In the genomic region with DNA sequence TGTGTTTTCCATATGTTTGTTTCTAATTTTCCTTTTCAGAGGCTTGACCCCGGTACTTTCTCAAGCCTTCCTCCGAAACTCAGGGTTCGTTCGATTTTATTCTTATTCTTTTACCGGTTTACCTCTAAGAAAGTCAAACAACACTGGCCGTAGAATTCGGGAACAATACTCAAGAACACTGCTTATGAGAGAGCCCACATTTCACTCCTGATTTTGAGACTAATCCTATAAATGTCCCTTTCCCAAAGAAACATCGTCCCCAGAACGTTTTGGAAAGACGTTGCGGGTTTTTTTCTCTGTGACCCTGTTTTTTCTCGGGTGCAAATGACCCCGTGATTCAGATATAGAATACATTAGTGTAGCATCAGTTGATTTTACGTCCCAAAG, we compare ENCODE assay signal across 10 mouse cellular contexts. TPM values are rescaled to one million over a fixed set of nuclear protein-coding genes. Genes with fewer than 3 reads are reported as not detected.
DNase-seq lines count a peak whose midpoint lies in the region; ATAC-seq and TF ChIP-seq lines count a peak whose summit lies in the region.
"Had no signal": no experiment of that assay in that cellular context is flagged by ENCODE, and none has a peak within 500 bp of the region (broad histone marks: within the 10 kb centered on the region; RNA-seq: fewer than 3 reads in every experiment).

No protein-coding gene starts in this region.

- H3K9ac ChIP-seq in heart, embryonic 14.5 days (ENCODE audit: low read length), result peak overlapping the region; percentile 62
- H3K9ac ChIP-seq in ES-Bruce4 (ENCODE audit: low read depth, poor library complexity, severe bottlenecking), result peak overlapping the region; percentile 67
- H3K9ac ChIP-seq in forebrain, embryonic 15.5 days (replicated peaks), result peak overlapping the region; percentile 35
- no peak overlapping the region; the same call in none of the 2 replicates for H3K9ac ChIP-seq in liver, postnatal 0 days (replicated peaks)

- no peak for TF ChIP-seq EP300 in ES-Bruce4 (IDR thresholded peaks at IDR 0.05; ENCODE audit: insufficient read depth, low read depth, low read length)
- no peak for TF ChIP-seq EP300 in liver, postnatal 0 days (IDR thresholded peaks at IDR 0.05; ENCODE audit: low read depth)

- no peaks in the 10 kb centered on the region for H3K36me3 ChIP-seq in heart, embryonic 14.5 days (ENCODE audit: control insufficient read depth, insufficient read depth, low read length)
- no peaks in the 10 kb centered on the region for H3K36me3 ChIP-seq in ES-Bruce4 (ENCODE audit: control insufficient read depth, insufficient read depth, low read length, poor library complexity, severe bottlenecking)
- H3K36me3 ChIP-seq in forebrain, embryonic 15.5 days, result no peaks in the 10 kb centered on the region
- H3K36me3 ChIP-seq in liver, postnatal 0 days (replicated peaks; ENCODE audit: insufficient read depth, low read length), result no peaks in the 10 kb centered on the region
- H3K36me3 ChIP-seq: G1E had no signal

- intact Hi-C loops in heart, postnatal 36 days (cut with DNase I), result loop anchor here (1.0 kb wide), 1 partner anchor 8 kb away; no protein-coding TSS in a partner anchor

- H3K9me3 ChIP-seq in heart, embryonic 14.5 days (ENCODE audit: control insufficient read depth, low read length), result no peaks in the 10 kb centered on the region
- no peaks in the 10 kb centered on the region for H3K9me3 ChIP-seq in ES-Bruce4 (replicated peaks; ENCODE audit: control insufficient read depth, insufficient read depth, low read length, poor library complexity, severe bottlenecking)
- H3K9me3 ChIP-seq in forebrain, embryonic 15.5 days, result no peaks in the 10 kb centered on the region
- H3K9me3 ChIP-seq in liver, postnatal 0 days (ENCODE audit: low read length), result no peaks in the 10 kb centered on the region

- ATAC-seq in heart, embryonic 14.5 days (ENCODE audit: insufficient number of reproducible peaks, insufficient read depth, low FRiP score, low read depth), result no peak
- ATAC-seq in forebrain, embryonic 15.5 days (replicated peaks), result peak; percentile 18
- ATAC-seq in liver, postnatal 0 days, result no peak; the same call in 1 of the 2 replicates

- no peak for TF ChIP-seq POLR2A in ES-Bruce4 (IDR thresholded peaks at IDR 0.05; ENCODE audit: insufficient read depth, low read length)

- peak overlapping the region; percentile 64 for H3K4me2 ChIP-seq in heart, embryonic 14.5 days (ENCODE audit: low read length)
- H3K4me2 ChIP-seq in forebrain, embryonic 15.5 days (replicated peaks), result peak overlapping the region; percentile 41
- H3K4me2 ChIP-seq in liver, postnatal 0 days (ENCODE audit: low read depth, low read length), result peak overlapping the region; percentile 71

- no peak overlapping the region for H3K27ac ChIP-seq in heart, embryonic 14.5 days (replicated peaks in 1 of 2; ENCODE audit: control insufficient read depth in 1 of 2, insufficient read depth in 1 of 2, low read depth in 2 of 2, low read length in 2 of 2)
- no peak overlapping the region for H3K27ac ChIP-seq in ES-Bruce4 (ENCODE audit: insufficient read depth, low read length)
- peak overlapping the region; percentile 31; the same call in 1 of the 2 replicates for H3K27ac ChIP-seq in forebrain, embryonic 15.5 days (replicated peaks)
- no peak overlapping the region for H3K27ac ChIP-seq in liver, postnatal 0 days (ENCODE audit: low read depth)

- no peak for DNase-seq in heart, postnatal 36 days
- DNase-seq in liver, postnatal 0 days, result no peak
- no peak for DNase-seq in layer of hippocampus, postnatal 36 days
- no peak for DNase-seq in frontal cortex, postnatal 10 days (ENCODE audit: low spot score in 2 of 2)
- no peak for DNase-seq in layer of hippocampus, adult 8-10 months (ENCODE audit: low spot score in 2 of 2)

- peak overlapping the region; percentile 68 to 72 for H3K4me3 ChIP-seq in heart, embryonic 14.5 days (ENCODE audit: control insufficient read depth in 1 of 2, insufficient read depth in 1 of 2, low read depth in 1 of 2, low read length in 2 of 2)
- peak overlapping the region; percentile 86; the same call in 1 of the 2 replicates for H3K4me3 ChIP-seq in ES-Bruce4 (ENCODE audit: low read depth, low read length)
- peak overlapping the region; percentile 92 for H3K4me3 ChIP-seq in forebrain, embryonic 15.5 days
- peak overlapping the region; percentile 61 for H3K4me3 ChIP-seq in liver, postnatal 0 days (ENCODE audit: low read depth, low read length)

- no peaks in the 10 kb centered on the region for H3K27me3 ChIP-seq in heart, embryonic 14.5 days (ENCODE audit: control insufficient read depth, insufficient read depth, low read length)
- H3K27me3 ChIP-seq in ES-Bruce4 (ENCODE audit: control insufficient read depth, insufficient read depth, low read length, poor library complexity, severe bottlenecking), result no peaks in the 10 kb centered on the region
- H3K27me3 ChIP-seq in forebrain, embryonic 15.5 days, result no peaks in the 10 kb centered on the region
- H3K27me3 ChIP-seq in liver, postnatal 0 days (ENCODE audit: insufficient read depth, low read length), result no peaks in the 10 kb centered on the region; the same call in 1 of the 2 replicates

- TF ChIP-seq CTCF in ES-Bruce4 (IDR thresholded peaks at IDR 0.05; ENCODE audit: low read depth, low read length), result no peak
- no peak for TF ChIP-seq CTCF in liver, postnatal 0 days (IDR thresholded peaks at IDR 0.05; ENCODE audit: low read depth)

- H3K4me1 ChIP-seq in heart, embryonic 14.5 days (ENCODE audit: control insufficient read depth in 2 of 2, insufficient read depth in 2 of 2, low read length in 2 of 2), result no peaks in the 10 kb centered on the region
- H3K4me1 ChIP-seq in ES-Bruce4 (ENCODE audit: control insufficient read depth, insufficient read depth, low read length), result no peaks in the 10 kb centered on the region
- 0 out of 2 replicates have a peak, but pooled peaks cover 6% of the 10 kb centered on the region for H3K4me1 ChIP-seq in forebrain, embryonic 15.5 days
- H3K4me1 ChIP-seq in liver, postnatal 0 days (ENCODE audit: insufficient read depth), result no peaks in the 10 kb centered on the region

- 5% methylated on average over 14 of the region's 14 CpGs for WGBS in heart, embryonic 14.5 days
- 3% methylated on average over 14 of the region's 14 CpGs for WGBS in forebrain, embryonic 15.5 days
- 9% methylated on average over 14 of the region's 14 CpGs for WGBS in liver, postnatal 0 days (ENCODE audit: insufficient replicate concordance)

RNA-seq across cellular contexts. Expression of a gene that starts 19.7 kb away (rescaled TPM):
- polyA plus RNA-seq in heart, embryonic 14.5 days (2014; fragmentation: Nextera tagmentation; extraction: Ambion mirVana), result 9.7 and 9.8 TPM in 2 replicates
- 10 to 100 TPM; 13.7 to 18.6 TPM for total RNA-seq in heart, postnatal 36 days (2021)
- polyA plus RNA-seq in ES-Bruce4 (2011; ENCODE audit: insufficient read depth, insufficient read length, low read depth, missing spikeins), result 0.78 and 0.87 TPM in 2 replicates
- polyA plus RNA-seq in forebrain, embryonic 15.5 days (2015; fragmentation: Nextera tagmentation; extraction: Ambion mirVana), result 8.7 and 8.8 TPM in 2 replicates
- polyA plus RNA-seq in liver, postnatal 0 days (2015; fragmentation: Nextera tagmentation; extraction: Ambion mirVana), result 40.3 and 41.8 TPM in 2 replicates
- total RNA-seq in layer of hippocampus, postnatal 36 days (2021), result 10 to 100 TPM in 1 of 2 experiments, 1 to 10 TPM in 1; 9.7 to 10.4 TPM
- total RNA-seq in layer of hippocampus, adult 8-10 months (2022), result 10 to 100 TPM; 10.6 to 67.7 (median 34.1) TPM

RNA-seq across cellular contexts. Expression of a gene that starts 26.4 kb away (rescaled TPM):
- polyA plus RNA-seq in heart, embryonic 14.5 days (2014; fragmentation: Nextera tagmentation; extraction: Ambion mirVana), result 1.0 and 1.5 TPM in 2 replicates
- under 1 TPM in 1 of 2 experiments, not detected in 1; 0.76 TPM for total RNA-seq in heart, postnatal 36 days (2021)
- polyA plus RNA-seq in ES-Bruce4 (2011; ENCODE audit: insufficient read depth, insufficient read length, low read depth, missing spikeins), result not detected in 2 replicates
- polyA plus RNA-seq in forebrain, embryonic 15.5 days (2015; fragmentation: Nextera tagmentation; extraction: Ambion mirVana), result 0.34 and 0.36 TPM in 2 replicates
- 9.4 and 9.7 TPM in 2 replicates for polyA plus RNA-seq in liver, postnatal 0 days (2015; fragmentation: Nextera tagmentation; extraction: Ambion mirVana)
- under 1 TPM in 1 of 2 experiments, not detected in 1; 0.30 TPM for total RNA-seq in layer of hippocampus, postnatal 36 days (2021)
- total RNA-seq in layer of hippocampus, adult 8-10 months (2022), result 1 to 10 TPM in 2 of 4 experiments, not detected in 2; 1.5 to 1.7 TPM
- total RNA-seq: gastrocnemius, postnatal 25 days had no signal
